Mouse (Mus musculus): ENCODE measurements around the gene Herc1.

Gene Herc1

DNA sequence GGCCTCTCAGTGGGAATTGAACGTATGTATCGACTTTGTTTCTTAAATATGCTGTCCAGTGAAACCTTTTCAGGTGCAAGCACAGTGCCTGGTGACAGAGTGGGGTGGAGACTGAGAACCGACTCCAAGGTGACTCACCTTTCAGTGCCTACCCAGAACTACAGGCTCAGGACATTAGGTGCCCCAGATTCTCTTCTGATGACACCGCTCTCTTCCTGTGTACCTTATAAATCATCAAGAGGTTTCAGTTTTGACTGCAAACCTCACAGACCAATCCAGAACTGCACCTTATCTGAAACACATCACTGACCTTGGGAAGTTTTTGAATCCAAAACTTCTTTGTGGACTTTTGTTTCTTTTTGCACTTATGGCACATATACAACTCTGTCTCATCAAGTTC lies 170.0 kb downstream of the Herc1 start:
- DNase-seq (ENCODE audit: low spot score): no peak

GRCm38 (mm10) chr9:66521595-66521994 lies 171.3 kb downstream of the Herc1 start:
- DNase-seq (ENCODE audit: low spot score): no peak

DNA sequence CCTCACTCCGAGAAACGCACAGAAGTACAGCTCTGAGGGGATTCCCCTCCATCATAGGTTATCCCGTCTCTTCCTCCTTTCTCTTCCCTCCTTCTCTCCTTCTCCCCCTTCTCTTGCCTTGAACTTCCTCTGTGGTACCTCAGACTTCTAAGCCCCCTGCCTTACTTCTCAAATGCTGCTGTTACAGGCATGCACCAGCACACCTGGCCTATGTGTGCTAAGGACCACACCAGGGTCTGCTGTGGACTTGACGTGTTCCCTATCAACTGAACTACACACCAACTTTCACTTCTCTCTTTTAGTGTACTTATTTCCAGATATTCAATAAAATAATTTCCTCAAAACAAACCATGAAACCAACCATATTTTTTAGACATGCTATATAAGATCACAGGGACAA lies 192.5 kb downstream of the Herc1 start:
- no peak for DNase-seq (ENCODE audit: low spot score)

All from testis, postnatal 10 days (tissue).